Mouse (Mus musculus) NIH3T3 (cell line): ENCODE data around the gene Arrb1.

Source experiments
- DNase-seq: peaks from one replicate; pipeline ENCODE4 v3.0.0-alpha.2; 2012; ENCODE audit warnings: low read depth

Gene Arrb1

DNA sequence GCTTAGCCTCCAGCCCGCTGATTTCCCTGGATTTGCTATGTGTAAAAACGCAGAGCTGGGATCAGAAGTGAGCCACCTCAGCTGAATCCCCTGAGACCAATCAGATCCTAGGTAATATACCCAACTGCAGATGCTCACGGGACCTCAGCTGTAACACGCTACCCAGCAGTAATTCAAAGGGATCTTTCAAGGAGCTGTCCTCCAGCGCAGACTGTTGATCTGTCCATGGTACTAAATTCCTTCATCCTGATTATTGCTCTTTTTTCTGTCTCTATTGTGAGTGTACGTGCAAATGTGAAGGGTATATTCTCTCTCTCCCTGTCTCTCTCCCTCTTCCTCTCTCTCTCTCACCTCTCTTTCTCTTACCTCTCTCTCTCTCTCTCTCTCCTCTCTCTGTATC, 97.0 kb downstream of the Arrb1 start:
- peak; percentile 63 for DNase-seq

DNA sequence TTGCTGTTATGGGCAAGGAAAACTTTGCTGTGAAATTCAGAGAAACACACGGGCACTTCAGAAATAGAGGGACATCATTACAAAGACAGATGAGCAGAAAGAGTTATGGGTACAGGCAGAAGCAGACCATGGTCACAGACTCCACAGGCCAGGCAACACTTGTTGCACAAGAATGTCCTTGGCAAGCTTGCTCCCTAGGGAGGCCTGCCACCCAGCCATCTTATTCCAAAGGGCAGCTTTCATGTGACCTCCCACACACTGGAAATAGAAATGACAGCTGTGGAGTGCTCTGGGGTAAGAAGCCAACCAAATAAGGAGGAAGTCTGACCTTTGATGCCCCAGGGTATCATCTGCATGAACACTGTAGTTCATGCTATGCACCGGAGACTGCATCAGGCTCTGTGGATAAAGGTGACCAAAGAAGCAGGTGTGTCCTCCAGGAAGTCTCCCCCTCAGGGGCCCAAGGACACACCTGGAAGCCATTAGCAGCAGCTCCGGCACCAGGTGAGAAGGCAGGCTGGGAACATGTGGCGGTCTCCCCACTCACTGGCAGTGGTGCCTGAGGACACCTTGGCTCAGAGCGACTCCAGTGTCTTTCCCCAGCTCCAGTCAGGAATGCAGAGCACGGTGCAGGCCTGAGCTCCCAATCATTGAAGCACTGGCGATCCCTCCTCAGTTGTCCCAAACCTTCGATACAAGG, 98.8 kb downstream of the Arrb1 start:
- no peak for DNase-seq

DNA sequence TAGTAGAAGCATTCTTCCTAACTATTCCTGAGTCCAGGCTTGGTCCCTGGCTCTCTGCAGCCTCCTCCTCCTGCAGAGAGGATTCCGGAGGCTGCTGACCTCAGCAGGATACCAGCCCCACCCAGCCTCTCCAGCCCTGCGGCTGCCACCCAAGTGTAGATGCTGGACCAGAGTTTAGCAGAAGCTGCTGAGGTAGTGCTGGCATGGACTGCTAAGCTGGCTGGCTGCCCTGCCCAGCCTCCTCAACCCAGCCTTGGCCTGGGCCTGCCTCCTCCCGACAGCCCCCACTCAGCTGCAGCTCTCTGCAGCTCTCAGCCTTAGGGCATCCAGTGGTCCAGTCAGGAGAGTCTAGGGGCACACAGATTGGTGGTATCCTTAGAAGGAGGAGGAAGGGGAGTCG, 106.0 kb downstream of the Arrb1 start:
- peak; percentile 28 for DNase-seq

- no peak for DNase-seq
Measured at GRCm38 (mm10) chr7:99642078-99642477, 106.8 kb downstream of the Arrb1 start.

- no peak for DNase-seq
Measured at GRCm38 (mm10) chr7:99644701-99645100, 109.4 kb downstream of the Arrb1 start.

- peak; percentile 80 for DNase-seq
Measured at GRCm38 (mm10) chr7:99648623-99649022, 113.4 kb downstream of the Arrb1 start.

- no peak for DNase-seq
Measured at GRCm38 (mm10) chr7:99649585-99649984, 114.3 kb downstream of the Arrb1 start.

DNA sequence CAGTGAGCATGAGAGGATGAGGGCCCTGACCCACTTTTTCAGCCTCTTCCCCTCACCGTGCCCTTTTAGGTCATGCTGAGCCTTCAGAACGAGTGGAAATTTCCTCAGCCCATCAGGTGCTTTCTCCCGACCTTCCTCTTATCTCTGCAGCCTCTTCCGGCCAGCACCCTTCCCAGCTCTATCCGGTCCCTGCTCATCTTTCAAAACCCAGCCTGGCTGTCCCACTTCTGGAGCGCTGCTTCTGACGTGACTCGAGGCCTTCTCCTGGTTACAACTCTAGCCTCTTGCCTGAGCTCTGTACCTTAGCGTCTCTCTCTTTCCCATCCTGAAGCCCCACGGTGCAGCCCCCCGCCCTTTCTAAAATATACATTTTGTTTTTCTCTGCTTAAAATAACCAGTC, 119.0 kb downstream of the Arrb1 start:
- DNase-seq = no peak
